Mouse (Mus musculus) gonadal fat pad, adult 2 months (tissue): ENCODE data around the gene Pwp2. TPM values are rescaled to one million over a fixed set of nuclear protein-coding genes. Genes with fewer than 3 reads are reported as not detected.
"Not testable (repeated sequence)": the region's sequence is repeated elsewhere in the genome, so short reads cannot be mapped to it uniquely, and the experiment has no call there.

Source experiments
- DNase-seq: peaks from one replicate; pipeline ENCODE4 v3.0.0-alpha.2; 2012; ENCODE audit warnings: low read depth
- polyA plus RNA-seq: library from polyadenylated mRNA; depleted of rRNA; stranded (reverse); fragments of >200 nt; gene quantifications from 2 replicates; pipeline ENCODE4 v1.2.3, GENCODE M21; 2012; rRNA removed

Gene Pwp2
- polyA plus RNA-seq, result 7.9 and 9.8 TPM in 2 replicates

DNA sequence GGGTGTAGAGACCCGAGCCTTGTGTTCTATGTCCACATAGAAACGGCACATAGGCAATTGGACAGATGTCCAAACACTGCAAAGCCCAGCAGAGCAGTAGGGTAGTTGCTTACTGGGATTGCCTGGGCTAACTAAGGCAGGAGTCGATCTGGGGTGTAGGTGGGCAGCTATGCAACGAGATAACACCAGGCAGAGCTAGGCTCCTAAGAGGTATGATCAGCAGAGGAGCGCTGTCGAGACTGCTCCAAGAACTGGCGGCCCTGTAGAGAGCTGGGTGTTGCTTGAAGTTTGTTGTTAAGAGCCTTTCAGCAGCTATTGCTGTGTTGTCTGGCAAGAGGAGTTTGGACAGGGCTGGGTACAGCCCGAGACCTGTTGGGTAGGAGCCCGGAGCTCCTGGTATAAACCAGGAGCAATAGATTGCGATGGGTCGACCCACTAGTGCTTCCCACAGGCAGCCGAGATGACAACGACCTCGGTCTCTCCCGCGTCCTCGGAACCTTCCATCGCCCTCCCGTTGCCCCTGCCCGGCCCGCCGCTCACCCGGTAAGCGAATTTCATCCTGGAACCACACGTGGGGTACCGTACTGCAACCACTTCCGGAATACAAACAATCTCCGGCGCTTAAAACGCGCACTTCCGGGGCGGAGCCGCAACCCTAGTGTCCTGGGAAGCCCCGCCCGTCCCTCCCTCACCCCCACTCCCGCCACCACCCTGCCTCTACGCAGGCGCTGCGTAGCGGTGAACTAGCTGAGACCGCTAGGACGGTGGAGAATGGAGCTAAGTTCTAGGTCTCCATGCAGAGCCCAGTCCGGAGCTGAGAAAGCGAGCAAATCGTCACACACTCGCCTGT lies at the start of gene Pwp2:
Pwp2 (minus strand) TSS at position 619 of the 850 bp plus-strand sequence.
- DNase-seq, result no peak

DNA sequence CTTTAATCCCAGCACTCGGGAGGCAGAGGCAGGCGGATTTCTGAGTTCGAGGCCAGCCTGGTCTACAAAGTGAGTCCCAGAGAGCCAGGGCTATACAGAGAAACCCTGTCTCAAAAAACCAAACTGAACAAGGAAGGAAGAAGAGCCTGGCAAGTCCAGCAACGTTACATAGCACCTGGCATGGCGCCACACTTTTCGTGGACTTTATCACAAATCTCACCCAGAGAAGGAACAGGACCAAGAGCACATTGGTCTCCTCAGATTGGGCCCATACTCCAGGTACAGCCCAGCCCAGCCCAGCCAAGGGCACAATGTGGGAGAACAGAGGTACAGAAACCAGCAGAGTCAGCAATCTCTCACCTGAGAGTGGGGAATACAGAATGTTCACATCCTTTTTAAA lies 48.8 kb upstream of the Pwp2 start:
- no peak for DNase-seq

GRCm38 (mm10) chr10:78233161-78233560 lies 48.2 kb upstream of the Pwp2 start:
- DNase-seq, result no peak

DNA sequence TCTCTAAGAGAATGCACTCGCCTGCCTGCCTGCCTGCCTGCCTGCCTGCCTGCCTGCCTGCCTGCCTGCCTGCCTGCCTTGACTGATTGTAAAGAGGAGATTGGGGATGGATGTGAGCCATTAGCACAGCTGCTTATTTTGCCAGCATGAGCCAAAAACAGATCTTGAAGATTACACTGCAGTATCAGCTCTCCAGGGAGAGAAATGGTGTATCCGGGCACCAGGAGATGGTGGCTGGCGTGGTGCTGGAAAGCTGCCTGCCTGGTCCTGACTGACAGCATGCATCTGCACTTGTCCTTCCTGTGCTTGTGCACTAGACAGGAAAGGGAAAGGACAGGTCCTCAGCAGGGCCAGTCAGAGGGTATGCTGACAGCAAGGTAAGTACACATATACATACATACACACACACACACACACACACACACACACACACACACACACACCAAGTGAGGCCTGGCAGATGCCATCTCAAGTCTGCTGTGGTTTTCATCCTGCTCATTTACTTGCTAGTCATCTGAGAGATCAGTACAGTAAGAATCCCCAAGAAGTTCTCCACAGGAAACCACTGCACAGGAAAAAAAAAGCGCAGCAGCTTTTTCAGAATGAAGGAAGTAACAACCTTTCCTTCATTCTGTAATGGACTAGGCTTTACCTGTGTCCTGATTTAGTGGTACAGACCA lies 47.5 kb upstream of the Pwp2 start:
- DNase-seq, result no peak

GRCm38 (mm10) chr10:78228560-78228928 lies 43.6 kb upstream of the Pwp2 start:
- no peak for DNase-seq

DNA sequence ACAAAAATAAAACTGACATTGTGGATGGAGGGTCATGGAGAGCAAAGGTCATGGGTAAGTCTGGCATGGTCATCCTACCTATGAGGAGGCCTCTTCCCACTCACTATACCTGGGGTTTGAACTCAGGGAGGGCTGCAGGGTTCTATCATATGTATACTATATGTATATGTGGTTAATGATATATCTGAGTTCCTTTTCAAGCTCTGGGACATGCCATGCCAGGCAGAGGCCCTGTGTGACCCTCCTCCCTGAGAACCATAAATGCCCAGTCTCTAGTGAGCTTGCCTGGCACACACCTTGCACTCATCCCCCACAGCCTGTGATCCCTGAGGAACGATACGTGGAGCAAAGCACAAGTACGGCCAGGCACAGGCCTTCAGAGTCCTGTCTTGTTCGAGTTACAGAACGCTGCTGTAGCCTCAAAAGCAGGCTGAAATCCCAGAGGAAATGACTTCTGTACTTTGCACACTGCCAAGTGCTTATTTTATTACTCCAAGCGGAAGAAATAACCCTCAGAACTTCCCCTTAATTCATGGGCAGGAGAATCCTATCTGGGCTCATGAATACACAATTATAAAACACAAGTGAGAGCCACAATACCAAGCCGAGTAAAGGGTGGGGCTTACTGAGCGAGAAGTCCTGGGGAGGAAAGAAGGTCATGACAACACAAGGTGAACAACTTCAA lies 43.1 kb upstream of the Pwp2 start:
- no peak for DNase-seq

DNA sequence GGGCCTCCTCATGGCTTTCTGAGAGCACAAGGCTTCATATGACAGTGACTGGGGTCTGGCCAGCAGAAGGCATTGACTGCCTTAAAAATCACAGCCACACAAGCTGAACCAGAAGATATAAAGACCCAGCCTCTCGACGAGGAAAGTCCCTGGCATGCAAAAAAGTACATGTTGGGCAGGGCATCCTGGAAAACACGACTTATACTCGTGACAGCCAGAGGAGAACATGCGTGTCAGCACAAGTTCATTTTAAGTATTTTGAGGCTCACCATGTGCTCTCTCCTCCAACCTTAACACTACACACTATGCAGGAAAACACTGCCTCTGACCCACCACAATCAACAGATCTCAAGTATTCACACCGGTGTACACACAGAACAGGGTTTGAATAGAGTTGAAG lies 39.2 kb upstream of the Pwp2 start:
- no peak for DNase-seq

GRCm38 (mm10) chr10:78222908-78223307 lies 38.0 kb upstream of the Pwp2 start:
- no peak for DNase-seq

- no peak for DNase-seq
Measured at GRCm38 (mm10) chr10:78221315-78221714, 36.4 kb upstream of the Pwp2 start.

- DNase-seq, result no peak
Measured at GRCm38 (mm10) chr10:78219528-78219927, 34.6 kb upstream of the Pwp2 start.

DNA sequence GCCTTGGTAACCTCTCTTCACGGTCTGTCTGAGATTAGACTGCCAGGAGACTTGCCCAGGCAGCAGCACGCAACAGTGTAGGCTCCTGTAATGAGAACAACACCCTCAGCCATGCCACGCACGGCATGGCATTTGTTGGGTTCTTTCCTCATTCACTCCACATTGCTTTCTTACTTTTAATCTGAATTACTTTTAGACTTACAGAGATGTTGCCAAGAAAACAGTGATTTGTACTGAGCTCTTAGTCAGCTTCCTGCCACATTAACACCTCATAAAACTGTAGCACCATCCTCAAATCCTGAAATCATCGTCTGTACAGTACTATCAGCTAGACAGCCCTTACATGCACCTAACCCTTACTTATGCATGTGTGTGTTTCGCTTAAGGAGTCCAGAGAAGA lies 33.6 kb upstream of the Pwp2 start:
- DNase-seq, result no peak

DNA sequence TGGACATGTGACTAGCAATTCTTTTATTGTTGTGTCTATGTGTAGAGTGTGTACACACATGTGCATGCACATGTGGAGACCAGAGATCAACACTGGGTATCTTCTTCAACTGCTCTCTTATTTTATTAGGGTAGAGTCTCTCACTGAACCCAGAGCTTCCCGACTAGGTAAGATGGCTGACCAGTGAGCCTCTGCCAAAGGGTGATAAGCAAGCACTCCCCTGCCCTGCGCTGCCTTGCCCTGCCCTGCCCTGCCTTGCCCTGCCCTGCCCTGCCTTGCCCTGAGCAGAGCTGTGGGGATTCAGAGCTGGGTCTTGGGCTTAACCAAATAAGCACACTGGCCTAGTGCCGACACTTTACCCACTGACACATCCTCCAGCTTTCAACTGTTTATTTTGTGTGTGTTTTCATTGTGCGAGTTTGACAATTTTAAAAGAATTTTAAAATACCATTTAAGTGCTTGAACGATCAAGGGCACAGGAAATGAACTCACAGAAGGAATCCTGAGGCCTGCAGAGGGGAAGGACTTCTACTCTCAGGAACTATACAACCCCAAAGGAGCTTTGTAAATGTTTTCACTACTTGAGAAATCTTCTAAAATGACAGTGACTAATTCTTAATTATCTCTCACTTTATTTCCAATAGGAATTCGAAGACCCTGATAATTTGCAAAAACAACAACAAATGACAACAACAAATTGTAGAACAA lies 31.6 kb upstream of the Pwp2 start:
- DNase-seq, result no peak

DNA sequence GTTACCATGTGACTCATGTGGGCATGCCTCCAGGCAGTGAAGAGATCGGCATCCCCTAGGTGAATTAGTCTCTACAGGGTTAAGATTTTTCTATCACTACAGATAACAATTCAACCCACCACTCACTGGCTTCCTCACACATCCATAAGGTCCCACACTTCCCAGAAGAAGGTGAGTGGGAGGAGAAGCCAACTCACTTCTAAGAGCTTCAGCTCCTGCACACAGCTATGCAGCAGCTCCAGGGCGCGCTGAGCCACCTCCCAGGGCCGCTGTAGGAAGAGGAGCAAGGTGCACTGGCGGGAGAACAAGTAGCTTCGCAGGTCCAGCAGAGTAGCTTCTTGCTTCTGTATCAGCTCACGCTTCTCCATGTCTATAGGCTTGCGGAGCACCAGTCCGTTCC lies 29.4 kb upstream of the Pwp2 start:
- DNase-seq, result no peak

DNA sequence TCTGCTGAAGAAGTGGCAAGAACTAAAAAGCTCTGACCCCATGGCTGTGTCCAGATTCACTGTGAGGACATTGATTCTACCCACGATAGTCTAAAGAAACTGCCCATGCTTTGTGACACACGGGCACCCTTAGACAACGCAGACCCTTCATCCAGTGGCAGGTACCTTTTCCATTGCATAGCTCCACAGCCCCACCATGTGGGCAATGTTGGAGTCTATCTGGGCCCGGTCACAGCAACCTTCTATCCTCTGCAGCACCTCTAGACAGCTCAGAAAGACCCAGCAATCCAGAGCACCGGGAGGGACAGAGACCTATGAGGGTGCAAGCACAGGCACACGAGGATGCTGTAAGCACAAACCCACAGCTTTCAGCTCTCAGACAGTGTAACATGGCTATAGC lies 26.4 kb upstream of the Pwp2 start:
- DNase-seq, result no peak

DNA sequence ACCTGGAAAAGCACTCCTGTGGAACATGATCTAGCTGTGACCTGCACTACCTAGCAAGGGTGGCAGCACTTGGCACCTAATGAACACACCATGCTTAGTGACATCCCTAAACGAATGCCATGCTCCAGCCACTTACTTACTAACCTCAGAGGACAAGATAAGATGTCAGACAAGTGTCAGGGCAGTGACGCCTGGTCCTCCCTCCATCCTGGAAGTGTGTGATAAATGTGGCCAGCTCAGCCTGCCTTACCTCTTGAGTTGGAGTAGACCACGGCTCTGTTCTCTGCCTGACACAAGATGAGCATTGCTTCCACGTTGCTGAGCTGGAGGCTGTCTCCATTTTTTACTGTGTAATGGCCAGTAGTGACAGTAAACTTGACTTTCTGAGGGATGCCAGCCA lies 16.2 kb upstream of the Pwp2 start:
- DNase-seq, result no peak

- no peak for DNase-seq
Measured at GRCm38 (mm10) chr10:78192933-78193332, 8.0 kb upstream of the Pwp2 start.

DNA sequence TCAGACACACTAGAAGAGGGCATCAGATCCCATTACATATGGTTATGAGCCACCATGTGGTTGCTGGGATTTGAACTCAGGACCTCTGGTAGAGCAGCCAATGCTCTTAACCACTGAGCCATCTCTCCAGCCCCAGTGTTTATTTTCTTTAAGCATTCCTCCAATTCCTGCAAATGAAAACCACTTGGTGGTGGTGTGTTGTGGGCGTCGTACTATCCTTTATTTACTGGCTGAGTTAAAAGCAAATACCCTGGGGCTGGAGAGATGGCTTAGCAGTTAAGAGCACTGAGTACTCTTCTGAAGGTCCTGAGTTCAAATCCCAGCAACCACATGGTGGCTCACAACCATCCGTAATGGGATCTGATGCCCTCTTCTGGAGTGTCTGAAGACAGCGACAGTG lies 1.1 kb upstream of the Pwp2 start:
- not testable (repeated sequence) for DNase-seq

DNA sequence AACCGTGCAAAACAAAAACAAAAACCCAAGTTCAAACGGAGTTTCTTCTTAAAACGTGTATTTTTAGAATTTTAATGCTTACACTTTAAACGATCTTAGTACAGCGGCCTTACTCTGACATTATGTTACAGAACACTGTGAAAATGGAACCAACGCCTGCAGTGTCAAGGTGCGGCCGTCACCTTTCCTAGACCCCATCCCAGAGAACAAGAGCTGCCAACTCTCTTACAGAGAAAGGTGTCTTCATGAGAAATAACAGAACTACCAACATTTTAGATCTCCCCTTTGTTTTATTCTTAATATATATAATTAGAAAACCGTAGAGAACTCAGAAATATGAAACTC lies 404 bp upstream of the Pwp2 start:
- no peak for DNase-seq

- DNase-seq, result no peak
Measured at GRCm38 (mm10) chr10:78183577-78183976, 1.4 kb downstream of the Pwp2 start.

- no peak for DNase-seq
Measured at GRCm38 (mm10) chr10:78182321-78182720, 2.6 kb downstream of the Pwp2 start.

- DNase-seq, result no peak
Measured at GRCm38 (mm10) chr10:78174474-78174873, 10.5 kb downstream of the Pwp2 start.

DNA sequence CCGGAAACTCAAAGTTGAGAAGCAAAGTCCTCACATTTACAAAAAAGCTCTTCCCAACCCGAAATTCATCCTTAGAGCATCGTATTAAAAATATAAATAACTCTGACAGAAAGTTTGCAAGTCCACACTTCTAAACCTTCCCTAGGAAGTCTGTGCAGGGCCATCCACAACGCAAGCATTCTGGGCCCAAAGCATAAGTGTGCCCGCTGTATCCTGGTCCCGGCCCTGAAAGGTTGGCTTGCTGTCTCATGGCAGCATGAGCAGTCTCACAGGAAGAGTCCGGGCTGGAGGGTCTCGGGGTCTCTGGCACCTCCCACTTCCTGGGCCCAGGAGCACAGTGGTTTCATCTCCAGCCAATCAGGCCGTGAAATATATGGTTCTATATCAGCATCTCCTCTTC lies 13.4 kb downstream of the Pwp2 start:
- DNase-seq, result no peak
